Mouse (Mus musculus): ENCODE measurements around the gene Acrv1.

DNA sequence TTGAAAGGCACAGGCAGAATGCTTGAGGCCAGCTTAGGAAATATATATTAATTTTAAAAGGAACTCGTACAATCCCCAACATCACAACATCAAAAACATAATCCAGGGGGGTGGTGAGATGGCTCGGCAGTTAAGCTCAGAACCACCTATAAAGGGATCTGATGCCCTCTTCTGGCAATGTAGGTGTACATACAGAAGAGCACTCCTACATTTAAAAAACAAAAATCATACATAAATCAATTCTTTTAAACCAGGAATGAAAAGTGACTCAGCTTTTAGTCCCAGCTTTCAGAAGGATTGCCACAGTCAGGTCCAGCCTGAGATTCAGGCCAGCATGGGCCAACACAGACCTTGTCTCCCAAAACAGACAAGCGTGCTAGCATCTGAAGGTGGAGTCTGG lies 23.6 kb downstream of the Acrv1 start:
- TF ChIP-seq CTCF (IDR thresholded peaks at IDR 0.05; ENCODE audit: extremely low read depth, insufficient read length, insufficient replicate concordance, low read depth, low read length) (no peak), POLR2A (IDR thresholded peaks at IDR 0.05; ENCODE audit: low read depth, low read length) (no peak)

Measured in small intestine, adult 2 months (tissue).